Mouse (Mus musculus) cerebral cortex, adult 2 months (tissue): ENCODE data around the gene Cnot2.

ENCODE experiments used
- WGBS: fragments of 180-500 bp; shearing (Covaris S2); methylation state at CpG from one replicate; pipeline ENCODE4 v1.1.7; 2018; 5-methylcytosine and 5-hydroxymethylcytosine counted together

Gene Cnot2

GRCm38 (mm10) chr10:116581369-116581718 is at the start of gene Cnot2:
Cnot2 (minus strand) TSS chr10:116581511.
- WGBS = under 1% methylated on average over 47 of the region's 47 CpGs

GRCm38 (mm10) chr10:116628926-116629325 is 47.6 kb upstream of the Cnot2 start:
- WGBS = 60% methylated on average over 5 of the region's 5 CpGs

- 88% methylated on average over 1 of the region's 1 CpGs for WGBS
These were observed 44.7 kb upstream of the Cnot2 start for GRCm38 (mm10) chr10:116626009-116626408.

GRCm38 (mm10) chr10:116613250-116613649 is 31.9 kb upstream of the Cnot2 start:
- WGBS = 93% methylated on average over 9 of the region's 10 CpGs

- 92% methylated on average over 4 of the region's 4 CpGs for WGBS
These were observed 23.5 kb upstream of the Cnot2 start for GRCm38 (mm10) chr10:116604905-116605162.

- WGBS = 92% methylated on average over 6 of the region's 6 CpGs
These were observed 23.0 kb upstream of the Cnot2 start for GRCm38 (mm10) chr10:116604081-116604904.

GRCm38 (mm10) chr10:116599056-116599850 is 17.9 kb upstream of the Cnot2 start:
- 90% methylated on average over 14 of the region's 14 CpGs for WGBS

GRCm38 (mm10) chr10:116582738-116583137 is 1.4 kb upstream of the Cnot2 start:
- 29% methylated on average over 6 of the region's 6 CpGs for WGBS

- under 1% methylated on average over 64 of the region's 67 CpGs for WGBS
These were observed 589 bp upstream of the Cnot2 start for GRCm38 (mm10) chr10:116581719-116582481.

GRCm38 (mm10) chr10:116580591-116581358 is 536 bp downstream of the Cnot2 start:
- under 1% methylated on average over 65 of the region's 71 CpGs for WGBS

- WGBS = 81% methylated on average over 3 of the region's 3 CpGs
These were observed 4.1 kb downstream of the Cnot2 start for GRCm38 (mm10) chr10:116577181-116577580.

- WGBS = 63% methylated on average over 2 of the region's 2 CpGs
These were observed 5.2 kb downstream of the Cnot2 start for GRCm38 (mm10) chr10:116576071-116576470.

GRCm38 (mm10) chr10:116570526-116570925 is 10.8 kb downstream of the Cnot2 start:
- whole genome bisulfite sequencing = 86% methylated on average over 7 of the region's 7 CpGs

- 67% methylated on average over 1 of the region's 1 CpGs for WGBS
These were observed 12.8 kb downstream of the Cnot2 start for GRCm38 (mm10) chr10:116568539-116568938.

GRCm38 (mm10) chr10:116567491-116568405 is 13.6 kb downstream of the Cnot2 start:
- 79% methylated on average over 7 of the region's 7 CpGs for WGBS

GRCm38 (mm10) chr10:116566492-116566891 is 14.8 kb downstream of the Cnot2 start:
- WGBS = 80% methylated on average over 4 of the region's 4 CpGs

GRCm38 (mm10) chr10:116564828-116565602 is 16.3 kb downstream of the Cnot2 start:
- 89% methylated on average over 14 of the region's 14 CpGs for WGBS

- 72% methylated on average over 4 of the region's 4 CpGs for WGBS
These were observed 18.4 kb downstream of the Cnot2 start for GRCm38 (mm10) chr10:116562731-116563480.

GRCm38 (mm10) chr10:116562210-116562609 is 19.1 kb downstream of the Cnot2 start:
- WGBS = 44% methylated on average over 4 of the region's 4 CpGs
